Mouse (Mus musculus) retina, embryonic 14.5 days (tissue): Measurements from ENCODE around the gene Pth2.
A peak's percentile ranks its signal among the peaks of the same experiment; 100 is the strongest.
"Not testable (repeated sequence)": the region's sequence is repeated elsewhere in the genome, so short reads cannot be mapped to it uniquely, and the experiment has no call there.

Source experiments
- DNase-seq: peaks from one replicate; pipeline ENCODE4 v3.0.0-alpha.2; 2015; ENCODE audit warnings: low spot score

Gene Pth2

GRCm38 (mm10) chr7:45180896-45181477, at the start of gene Pth2:
Pth2 (plus strand) TSS chr7:45180995.
- peak; percentile 70 for DNase-seq

- DNase-seq = no peak
Observed at GRCm38 (mm10) chr7:45131850-45132249, 48.9 kb upstream of the Pth2 start.

GRCm38 (mm10) chr7:45133446-45134159, 47.2 kb upstream of the Pth2 start:
- no peak for DNase-seq

- peak; percentile 70 for DNase-seq
Observed at GRCm38 (mm10) chr7:45134544-45135026, 46.2 kb upstream of the Pth2 start.

GRCm38 (mm10) chr7:45135370-45135769, 45.4 kb upstream of the Pth2 start:
- DNase-seq = no peak

GRCm38 (mm10) chr7:45135993-45136567, 44.7 kb upstream of the Pth2 start, which contains the start of the genes Gm45713 and Flt3l:
Gm45713 (minus strand) TSS chr7:45136231.
Flt3l (minus strand) TSS chr7:45136432.
- DNase-seq = peak; percentile 89

- no peak for DNase-seq
Observed at GRCm38 (mm10) chr7:45137171-45138006, 43.4 kb upstream of the Pth2 start.

GRCm38 (mm10) chr7:45138403-45138802, 42.4 kb upstream of the Pth2 start:
- no peak for DNase-seq

GRCm38 (mm10) chr7:45139904-45140723, 40.7 kb upstream of the Pth2 start:
- no peak for DNase-seq

GRCm38 (mm10) chr7:45141319-45141718, 39.5 kb upstream of the Pth2 start:
- no peak for DNase-seq

- no peak for DNase-seq
Observed at GRCm38 (mm10) chr7:45141914-45142313, 38.9 kb upstream of the Pth2 start.

GRCm38 (mm10) chr7:45144368-45145174, 36.2 kb upstream of the Pth2 start:
- DNase-seq = no peak

- DNase-seq = no peak
Observed at GRCm38 (mm10) chr7:45145460-45145859, 35.3 kb upstream of the Pth2 start.

- DNase-seq = no peak
Observed at GRCm38 (mm10) chr7:45147267-45147666, 33.5 kb upstream of the Pth2 start.

GRCm38 (mm10) chr7:45147899-45148298, 32.9 kb upstream of the Pth2 start:
- no peak for DNase-seq

GRCm38 (mm10) chr7:45148534-45149098, 32.2 kb upstream of the Pth2 start:
- DNase-seq = no peak

- no peak for DNase-seq
Observed at GRCm38 (mm10) chr7:45149545-45149944, 31.2 kb upstream of the Pth2 start.

- DNase-seq = no peak
Observed at GRCm38 (mm10) chr7:45150321-45150720, 30.5 kb upstream of the Pth2 start.

- no peak for DNase-seq
Observed at GRCm38 (mm10) chr7:45151303-45151702, 29.5 kb upstream of the Pth2 start.

- DNase-seq = not testable (repeated sequence)
Observed at GRCm38 (mm10) chr7:45153052-45153451, 27.7 kb upstream of the Pth2 start.
